Mouse (Mus musculus) gastrocnemius, postnatal 4 days (tissue): ENCODE measurements around the gene Ptprc. TPM values are rescaled to one million over a fixed set of nuclear protein-coding genes. Genes with fewer than 3 reads are reported as not detected.

ENCODE experiments used
- DNase-seq, 2 experiments: peaks; one replicate each; pipeline ENCODE4 v3.0.0; 2021 to 2022; ENCODE audit warnings: low spot score in 2 of 2, mixed read lengths in 2 of 2
- long read RNA-seq, 2 experiments: library from polyadenylated mRNA; stranded (forward); transcript quantifications; one replicate each; pipeline ENCODE4 v2.0.0; 2021
- total RNA-seq, 2 experiments: library from RNA; stranded (reverse); gene quantifications; 2 replicates each; pipeline ENCODE4 v1.2.3; 2021

Ptprc gene
- total RNA-seq, result 1 to 10 TPM; 4.9 to 5.6 TPM
- long read RNA-seq, experiment 1, partial matches to known transcripts, result 2 of 2 reads
- long read RNA-seq, experiment 1, other reads (novel, unspliced or antisense), result 0 of 2 reads
- long read RNA-seq, experiment 2, full-length matches to known transcripts, result 2 of 7 reads
- long read RNA-seq, experiment 2, partial matches to known transcripts, result 3 of 7 reads
- long read RNA-seq, experiment 2, other reads (novel, unspliced or antisense), result 2 of 7 reads

- no peak for DNase-seq
Observed at GRCm38 (mm10) chr1:138175494-138175893, at the start of gene Ptprc. Gene Ptprc (minus strand): TSS chr1:138175708.

DNA sequence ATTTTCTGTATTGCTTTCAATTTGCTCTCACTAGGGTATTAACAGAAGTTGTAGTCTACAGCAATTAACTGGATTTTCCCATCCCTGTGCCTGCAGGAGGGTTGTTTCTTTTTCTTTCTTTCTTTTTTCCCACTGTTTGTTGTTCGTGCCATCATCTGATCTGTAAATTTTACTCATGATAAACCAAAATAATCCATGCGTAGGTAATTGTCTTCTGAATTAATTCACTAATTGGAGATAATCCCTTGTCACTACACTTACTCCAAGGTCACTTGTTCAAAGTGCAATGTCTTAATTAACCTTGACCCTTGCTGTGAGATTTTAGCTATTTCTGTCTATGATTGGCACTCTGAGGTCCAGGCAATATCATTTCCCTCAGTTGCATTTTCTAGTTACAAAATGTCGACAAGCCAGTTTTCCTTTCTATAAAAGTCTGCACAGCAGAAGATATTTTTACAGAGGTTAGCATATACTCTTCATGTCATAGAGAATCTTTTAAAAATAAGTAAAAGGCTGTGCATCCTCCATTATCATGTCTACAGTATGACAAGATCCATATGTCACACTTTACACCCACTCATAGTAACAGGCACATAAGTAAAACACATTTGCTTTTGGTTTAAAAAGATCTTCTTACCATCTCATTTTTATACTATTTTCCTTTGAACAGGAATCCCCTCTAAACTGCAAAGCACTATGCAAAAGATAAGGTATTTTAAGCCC, 39.4 kb upstream of the Ptprc start:
- DNase-seq, result no peak

DNA sequence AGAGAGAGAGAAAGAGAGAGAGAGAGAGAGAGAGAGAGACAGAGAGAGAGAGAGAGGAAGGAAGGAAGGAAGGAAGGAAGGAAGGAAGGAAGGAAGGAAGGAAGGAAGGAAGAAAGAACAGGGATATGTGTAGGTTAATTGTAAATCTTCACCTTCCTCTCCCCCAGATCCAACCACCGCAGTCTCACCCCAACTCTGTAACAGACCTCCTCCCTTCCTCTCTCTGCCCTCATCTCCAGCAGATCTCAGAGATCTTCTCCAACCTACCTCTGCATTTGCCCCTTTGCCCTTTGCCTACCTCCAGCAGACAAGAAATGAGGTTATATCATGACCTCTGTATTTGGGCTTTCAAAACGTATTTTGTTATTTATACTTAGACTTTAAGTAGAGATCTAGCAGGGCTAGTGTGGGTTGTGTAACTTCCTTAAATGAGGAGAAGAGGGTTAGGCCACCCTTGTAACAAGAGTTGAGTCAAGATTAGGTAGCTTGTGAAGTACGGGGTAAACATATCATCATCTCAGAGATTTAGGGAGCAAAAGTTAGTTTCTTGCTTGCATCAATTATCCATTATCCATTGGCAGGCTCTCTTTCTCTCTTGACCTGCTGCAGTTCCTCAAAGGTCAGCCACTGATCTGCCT, 35.0 kb upstream of the Ptprc start:
- no peak for DNase-seq

DNA sequence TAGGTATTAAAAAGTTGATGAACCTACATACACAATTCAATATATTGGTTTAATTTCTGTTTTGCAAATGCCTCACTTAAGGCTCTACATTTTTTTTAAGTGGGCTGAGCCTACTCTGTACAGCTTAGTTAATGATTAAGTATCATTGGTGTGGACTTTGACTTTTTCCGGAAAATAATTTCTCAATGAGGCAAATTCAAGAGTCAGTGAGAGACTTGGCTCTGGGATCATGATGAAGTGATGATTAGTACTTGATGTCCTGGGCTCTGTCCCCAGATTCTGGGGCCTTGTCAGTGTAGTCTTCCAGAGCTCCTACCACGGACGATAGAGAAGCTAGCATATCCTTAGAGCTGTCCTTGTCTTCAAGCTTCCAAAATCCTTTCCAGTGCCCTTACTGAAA, 34.2 kb upstream of the Ptprc start:
- no peak for DNase-seq

GRCm38 (mm10) chr1:138206041-138206440, 30.5 kb upstream of the Ptprc start:
- DNase-seq, result no peak

- DNase-seq, result peak in 1 of 2 experiments; percentile 9
Observed at GRCm38 (mm10) chr1:138191689-138192508, 16.4 kb upstream of the Ptprc start.

DNA sequence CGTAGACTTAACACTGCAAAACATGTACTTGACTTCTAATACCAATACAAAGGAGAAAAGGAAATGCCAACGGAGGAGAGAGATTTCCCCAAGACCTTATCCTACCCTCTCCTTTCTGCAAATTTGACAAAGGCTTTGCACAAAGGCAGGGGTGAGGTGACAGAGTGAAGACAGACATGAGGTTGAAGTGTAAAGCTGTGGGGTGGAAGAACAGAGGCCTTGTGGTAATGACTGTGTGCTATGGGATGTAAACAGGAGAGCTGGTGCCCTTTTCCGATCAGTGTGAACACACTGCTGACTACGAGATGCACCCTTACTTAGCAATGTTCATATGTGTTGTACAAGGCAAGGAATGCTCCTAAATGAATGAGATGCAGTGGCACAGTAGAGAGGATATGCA, 12.6 kb upstream of the Ptprc start:
- no peak for DNase-seq

DNA sequence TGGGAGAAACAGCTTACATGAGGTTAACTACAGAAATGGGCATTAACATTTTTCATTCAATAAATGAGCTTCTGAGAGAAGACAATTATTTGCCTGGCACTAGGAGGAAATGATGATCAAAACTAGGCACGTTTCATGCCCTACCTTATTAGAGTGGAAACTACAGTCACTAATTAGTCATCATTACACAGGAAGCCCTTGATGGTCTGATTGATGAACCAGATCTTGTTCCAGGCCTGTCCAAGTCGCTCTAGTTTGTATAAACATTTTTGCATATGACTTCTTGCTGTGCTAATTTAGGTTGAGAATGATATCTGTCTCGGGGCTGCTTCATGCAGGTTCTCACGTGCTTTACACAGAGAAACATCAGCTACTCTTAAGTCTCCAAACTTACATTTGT, 10.4 kb upstream of the Ptprc start:
- DNase-seq, result no peak

DNA sequence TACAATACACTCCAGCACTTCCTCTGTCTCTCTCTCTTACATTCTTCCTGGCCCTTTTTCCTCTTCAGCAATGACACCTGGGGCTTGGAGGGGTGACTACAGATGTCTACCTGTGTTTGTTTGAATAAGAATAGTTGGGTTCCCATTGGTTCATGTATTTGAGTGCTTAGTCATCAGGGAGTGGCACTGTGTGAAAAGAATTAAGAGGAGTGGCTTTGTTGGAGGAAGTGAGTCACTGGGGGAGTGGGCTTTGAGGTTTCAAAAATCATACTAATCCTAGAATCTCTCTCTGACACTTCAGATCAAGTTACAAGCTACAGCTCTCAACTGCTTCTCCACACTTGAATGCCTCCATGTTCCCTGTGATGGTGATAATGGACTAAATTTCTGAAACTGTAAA, 4.6 kb upstream of the Ptprc start:
- no peak for DNase-seq

DNA sequence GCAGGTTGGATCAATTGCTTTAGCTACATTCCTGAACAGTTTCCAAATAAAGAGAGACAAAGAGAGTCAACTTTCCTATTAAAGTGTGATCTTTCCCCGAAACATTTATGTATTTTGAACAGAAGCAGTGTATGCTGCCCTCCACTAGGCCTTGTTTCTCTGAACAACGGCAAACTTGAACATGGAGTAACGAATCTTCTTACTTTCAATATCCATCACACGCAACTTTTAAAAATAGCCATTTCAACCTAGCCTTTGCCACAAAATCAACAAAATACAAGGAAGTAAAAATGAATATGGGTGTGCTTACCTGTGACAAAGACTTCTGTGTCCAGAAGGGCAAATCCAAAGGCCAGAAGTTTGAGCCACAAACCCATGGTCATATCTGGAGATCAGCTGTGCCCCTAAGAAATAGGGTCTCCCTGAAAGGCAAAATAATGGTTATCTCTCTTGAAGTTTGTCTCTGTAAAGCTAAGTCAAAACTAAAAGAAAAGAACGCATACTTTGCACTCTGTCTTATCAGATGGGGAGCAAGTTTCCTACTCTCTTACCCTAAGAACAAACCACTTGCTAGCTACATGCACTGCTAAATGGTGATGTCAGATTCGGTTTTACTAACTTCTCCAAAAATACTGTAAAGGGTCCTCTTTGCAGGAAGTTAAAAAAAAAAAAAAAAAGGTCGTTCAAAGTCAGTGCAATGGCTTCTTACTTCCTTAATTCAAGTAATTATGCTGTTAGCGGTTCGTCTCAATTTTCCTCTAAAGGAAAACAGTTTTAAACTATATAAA, 609 bp downstream of the Ptprc start:
- DNase-seq, result no peak

- DNase-seq, result no peak
Observed at GRCm38 (mm10) chr1:138174143-138174542, 1.4 kb downstream of the Ptprc start.

DNA sequence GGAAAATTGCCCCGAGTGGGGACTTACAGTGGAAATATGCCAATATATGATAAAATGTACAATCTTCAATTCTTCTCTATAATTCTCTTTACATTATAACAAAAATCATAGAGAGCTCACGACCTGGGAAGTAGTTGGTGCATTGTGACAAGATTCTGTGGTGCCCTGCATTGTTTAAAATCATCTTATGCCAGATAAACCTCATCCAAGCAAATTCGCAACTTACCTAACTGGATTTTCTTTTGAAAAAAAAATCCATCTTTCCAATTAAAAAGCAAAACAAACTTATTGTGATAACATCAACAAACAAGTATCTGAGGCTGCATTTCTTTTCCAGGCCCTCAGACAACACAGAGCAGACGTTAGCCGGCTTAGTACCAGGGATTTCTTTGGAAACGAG, 1.8 kb downstream of the Ptprc start:
- no peak for DNase-seq

DNA sequence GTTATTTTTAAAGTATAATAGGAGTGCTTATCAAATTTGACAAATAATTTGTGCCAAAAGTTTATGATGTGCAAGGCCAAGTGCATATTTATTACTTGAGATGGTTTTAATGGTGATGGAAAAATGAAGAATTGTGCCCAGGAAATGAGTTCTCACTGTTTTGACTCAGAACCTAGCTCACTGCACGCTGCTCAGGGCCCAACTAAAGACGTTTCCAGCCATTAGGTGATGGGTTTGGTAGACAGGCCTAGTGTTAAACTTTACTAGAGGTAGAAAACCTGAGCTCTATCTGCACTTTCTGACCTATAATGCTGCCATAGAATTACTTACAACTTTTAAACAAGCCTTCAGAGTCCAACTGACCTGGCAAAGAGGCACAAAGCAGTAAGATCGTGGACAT, 3.0 kb downstream of the Ptprc start:
- DNase-seq, result no peak

GRCm38 (mm10) chr1:138172096-138172495, 3.4 kb downstream of the Ptprc start:
- DNase-seq, result no peak

DNA sequence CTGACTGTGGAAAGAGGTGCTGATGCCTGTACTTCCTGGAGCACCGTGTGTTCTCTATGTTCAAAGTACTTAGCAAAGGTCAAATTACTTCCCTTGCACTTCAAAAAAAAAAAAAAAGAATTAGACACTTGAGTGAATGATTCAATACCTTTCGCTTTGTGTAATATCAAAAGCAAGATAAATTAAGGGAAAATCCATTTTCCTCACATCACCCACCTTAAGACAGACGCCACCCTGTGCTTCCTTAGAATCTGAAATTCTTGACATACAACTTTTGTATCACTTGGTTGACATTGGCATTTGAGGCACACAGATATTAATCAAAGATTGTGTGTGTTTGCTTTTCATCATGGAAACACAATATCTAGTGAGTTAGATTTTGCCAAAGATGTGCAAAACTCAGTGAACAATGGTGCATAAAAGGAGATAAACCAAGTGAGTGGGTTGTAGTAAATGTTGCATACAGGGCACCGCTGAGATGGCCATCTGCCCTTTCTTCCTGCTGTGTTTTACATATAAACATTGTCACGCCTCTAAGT, 9.2 kb downstream of the Ptprc start:
- DNase-seq, result no peak

DNA sequence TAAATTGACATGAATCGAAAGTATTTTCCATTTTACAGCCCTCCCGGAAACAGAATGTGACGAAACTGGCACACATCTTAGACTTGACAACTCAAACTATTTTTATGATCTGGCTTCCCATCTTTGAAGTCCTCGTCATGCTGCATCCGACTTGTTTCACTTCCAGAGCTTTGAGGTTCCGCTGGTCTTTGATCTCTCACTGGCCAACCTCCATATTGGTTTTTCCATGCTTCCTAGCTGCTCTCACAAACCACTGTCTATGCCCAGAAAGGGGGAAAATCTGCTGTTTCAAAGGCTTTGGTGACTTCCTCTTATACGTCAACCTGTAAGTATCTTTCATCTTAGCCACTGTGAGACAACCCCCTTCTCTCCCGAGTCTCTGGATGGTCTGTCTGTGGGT, 12.9 kb downstream of the Ptprc start:
- DNase-seq, result no peak

DNA sequence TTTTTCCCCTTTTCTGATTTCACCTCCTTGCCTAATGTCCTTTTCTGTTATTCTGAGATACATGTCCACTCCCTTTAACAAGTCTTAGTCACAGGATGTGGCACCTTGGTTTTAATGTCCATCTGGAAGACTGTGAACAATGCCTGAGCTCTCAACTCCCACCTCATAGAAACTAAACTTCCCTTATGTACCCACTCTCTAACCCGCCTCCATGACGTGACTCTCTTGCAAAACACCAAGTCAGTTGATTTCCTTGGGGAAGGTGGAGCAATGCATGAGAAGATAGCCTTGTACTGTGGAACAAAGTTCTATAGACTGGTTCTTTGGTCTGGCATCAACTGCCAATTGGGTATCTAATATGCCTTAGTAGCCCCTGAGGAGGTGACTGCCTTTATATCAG, 16.6 kb downstream of the Ptprc start:
- no peak for DNase-seq

DNA sequence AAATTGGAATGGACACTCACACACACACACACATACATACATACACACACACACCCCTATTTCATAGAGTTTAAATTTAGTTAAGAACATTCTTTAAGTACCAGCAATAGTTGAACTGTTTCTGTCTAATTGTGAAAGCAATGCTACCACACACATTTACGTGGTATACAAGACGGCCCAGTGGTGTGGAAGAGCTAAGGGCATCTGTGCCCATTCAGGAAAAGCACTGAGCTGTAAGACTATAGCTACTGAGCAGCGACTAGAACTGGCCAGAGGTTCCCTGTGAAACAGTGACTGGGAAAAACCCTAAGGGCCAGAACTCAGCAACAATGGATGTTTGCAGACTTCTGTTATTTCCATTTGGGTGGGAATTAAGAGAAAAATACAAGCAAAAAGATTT, 17.3 kb downstream of the Ptprc start:
- no peak for DNase-seq

GRCm38 (mm10) chr1:138157709-138158108, 17.8 kb downstream of the Ptprc start:
- no peak for DNase-seq

- DNase-seq, result no peak
Observed at GRCm38 (mm10) chr1:138157008-138157407, 18.5 kb downstream of the Ptprc start.
